Mouse (Mus musculus) spleen, adult 2 months (tissue): ENCODE data around the gene Hsfy2. TPM values are rescaled to one million over a fixed set of nuclear protein-coding genes. Genes with fewer than 3 reads are reported as not detected.

Experiments
- DNase-seq, 2 experiments: peaks; one replicate each; pipeline versions ENCODE4 v3.0.0 to v3.0.0-alpha.2; 2012 to 2021; ENCODE audit warnings: low spot score in 2 of 2, low read depth in 1 of 2
- H3K27ac ChIP-seq: fragments of 200-500 bp; 2 replicates; pipeline ENCODE4 v1.5.1; 2012; ENCODE audit warnings: low read length, inconsistent platforms; ENCODE audit not compliant: insufficient read depth
- H3K27me3 ChIP-seq: fragments of 200-500 bp; 2 replicates; pipeline ENCODE4 v1.6.1; 2012; ENCODE audit warnings: mild to moderate bottlenecking, moderate library complexity, low read length, inconsistent platforms; ENCODE audit not compliant: control insufficient read depth, insufficient read depth
- H3K36me3 ChIP-seq: fragments of 200-500 bp; 2 replicates; pipeline ENCODE4 v1.6.1; 2012; ENCODE audit warnings: mild to moderate bottlenecking, low read length, inconsistent platforms; ENCODE audit not compliant: control insufficient read depth, insufficient read depth
- H3K4me1 ChIP-seq: fragments of 200-500 bp; 2 replicates; pipeline ENCODE4 v1.6.1; 2011; ENCODE audit warnings: inconsistent platforms; ENCODE audit not compliant: control insufficient read depth, insufficient read depth, insufficient read length
- H3K4me3 ChIP-seq: fragments of 200-500 bp; 2 replicates; pipeline ENCODE4 v1.5.1; 2011; ENCODE audit warnings: mild to moderate bottlenecking, inconsistent platforms; ENCODE audit not compliant: insufficient read depth, insufficient read length; ENCODE audit errors: extremely low read depth
- CTCF ChIP-seq: fragments of 200-500 bp; IDR thresholded peaks from 2 replicates; pipeline ENCODE4 v1.5.1; 2011; ENCODE audit warnings: mild to moderate bottlenecking, inconsistent platforms; ENCODE audit not compliant: insufficient read depth, insufficient read length, insufficient replicate concordance; ENCODE audit errors: extremely low read depth
- POLR2A ChIP-seq: fragments of 200-500 bp; IDR thresholded peaks from 2 replicates; pipeline ENCODE4 v1.6.1; 2011; ENCODE audit warnings: low read depth, low read length, inconsistent platforms
- WGBS: fragments of 180-500 bp; shearing (Covaris S2); methylation state at CpG from one replicate; pipeline ENCODE4 v1.1.7; 2018; 5-methylcytosine and 5-hydroxymethylcytosine counted together
- polyA plus RNA-seq: library from polyadenylated mRNA; depleted of rRNA; stranded (reverse); fragments of >200 nt; gene quantifications from 2 replicates; pipeline ENCODE4 v1.2.3, GENCODE M21; 2012; rRNA removed

The Hsfy2 gene
- polyA plus RNA-seq = not detected in 2 replicates

- no peak for DNase-seq
- Histone ChIP-seq H3K4me3 (no peak within 1 kb of the TSS), H3K27ac (no peak within 1 kb of the TSS), H3K4me1 (no peaks in the 10 kb centered on the region), H3K27me3 (no peaks in the 10 kb centered on the region), H3K36me3 (no peaks in the 10 kb centered on the region)
- TF ChIP-seq POLR2A = no peak
- TF ChIP-seq CTCF = no peak
- 72% methylated on average over 2 of the region's 2 CpGs for WGBS
Observed at GRCm38 (mm10) chr1:56637335-56637734, at the start of gene Hsfy2. Gene Hsfy2, minus strand, starts transcription at chr1:56637435.

GRCm38 (mm10) chr1:56685053-56685557, 47.9 kb upstream of the Hsfy2 start:
- DNase-seq = no peak
- H3K27ac ChIP-seq = no peak overlapping the region
- no peaks in the 10 kb centered on the region for H3K27me3 ChIP-seq
- TF ChIP-seq CTCF (no peak), POLR2A (no peak)
- WGBS = 80% methylated on average over 1 of the region's 1 CpGs
- H3K36me3 ChIP-seq = no peaks in the 10 kb centered on the region
- no peak overlapping the region for H3K4me3 ChIP-seq
- H3K4me1 ChIP-seq = no peaks in the 10 kb centered on the region

- Histone ChIP-seq H3K27me3 (no peaks in the 10 kb centered on the region), H3K4me1 (no peaks in the 10 kb centered on the region), H3K27ac (no peak overlapping the region), H3K36me3 (no peaks in the 10 kb centered on the region), H3K4me3 (no peak overlapping the region)
- DNase-seq = no peak
- TF ChIP-seq POLR2A (no peak), CTCF (no peak)
Observed at GRCm38 (mm10) chr1:56684512-56684911, 47.3 kb upstream of the Hsfy2 start.

DNA sequence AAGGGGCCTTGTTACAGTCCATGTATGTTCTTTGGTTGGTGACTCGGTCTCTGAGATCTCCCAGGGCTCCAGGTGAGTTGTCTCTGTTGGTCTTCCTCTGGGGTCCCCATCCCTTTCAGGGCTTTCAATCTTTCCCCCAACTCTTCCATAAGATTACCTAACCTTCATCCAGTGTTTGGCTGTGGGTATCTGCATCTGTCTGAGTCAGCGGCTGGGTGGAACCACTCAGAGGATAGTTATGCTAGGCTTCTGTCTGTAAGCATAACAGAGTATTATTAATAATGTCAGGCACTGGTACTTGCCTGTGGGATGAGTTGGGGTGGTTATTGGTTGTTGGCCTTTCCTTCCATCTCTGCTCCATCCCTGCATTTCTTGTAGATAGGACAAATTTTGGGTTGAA, 44.0 kb upstream of the Hsfy2 start:
- no peak overlapping the region for H3K4me3 ChIP-seq
- H3K4me1 ChIP-seq = no peaks in the 10 kb centered on the region
- TF ChIP-seq CTCF = no peak
- TF ChIP-seq POLR2A = no peak
- H3K36me3 ChIP-seq = no peaks in the 10 kb centered on the region
- 89% methylated on average over 2 of the region's 2 CpGs for WGBS
- no peak overlapping the region for H3K27ac ChIP-seq
- DNase-seq = no peak
- no peaks in the 10 kb centered on the region for H3K27me3 ChIP-seq

GRCm38 (mm10) chr1:56675253-56675652, 38.0 kb upstream of the Hsfy2 start:
- DNase-seq = no peak
- Histone ChIP-seq H3K4me1 (no peaks in the 10 kb centered on the region), H3K27me3 (no peaks in the 10 kb centered on the region), H3K27ac (no peak overlapping the region), H3K36me3 (no peaks in the 10 kb centered on the region), H3K4me3 (no peak overlapping the region)
- no peak for TF ChIP-seq CTCF
- no peak for TF ChIP-seq POLR2A
- 63% methylated on average over 2 of the region's 2 CpGs for WGBS

GRCm38 (mm10) chr1:56674601-56675000, 37.4 kb upstream of the Hsfy2 start:
- TF ChIP-seq POLR2A = no peak
- TF ChIP-seq CTCF = no peak
- Histone ChIP-seq H3K36me3 (no peaks in the 10 kb centered on the region), H3K27ac (no peak overlapping the region), H3K27me3 (no peaks in the 10 kb centered on the region), H3K4me1 (no peaks in the 10 kb centered on the region), H3K4me3 (no peak overlapping the region)
- WGBS = 87% methylated on average over 3 of the region's 3 CpGs
- DNase-seq = no peak

GRCm38 (mm10) chr1:56671241-56671945, 34.2 kb upstream of the Hsfy2 start:
- WGBS = 68% methylated on average over 8 of the region's 8 CpGs
- no peak for DNase-seq
- H3K36me3 ChIP-seq = no peaks in the 10 kb centered on the region

More at GRCm38 (mm10) chr1:56671241-56671945, 34.2 kb upstream of the Hsfy2 start:
- Histone ChIP-seq H3K4me1 (no peaks in the 10 kb centered on the region), H3K4me3 (no peak overlapping the region), H3K27ac (no peak overlapping the region), H3K27me3 (no peaks in the 10 kb centered on the region)
- TF ChIP-seq POLR2A (no peak), CTCF (no peak)
